Mouse (Mus musculus): ENCODE measurements around the gene Cldn24.
"Not testable (repeated sequence)": the region's sequence is repeated elsewhere in the genome, so short reads cannot be mapped to it uniquely, and the experiment has no call there.

Cldn24 gene

DNA sequence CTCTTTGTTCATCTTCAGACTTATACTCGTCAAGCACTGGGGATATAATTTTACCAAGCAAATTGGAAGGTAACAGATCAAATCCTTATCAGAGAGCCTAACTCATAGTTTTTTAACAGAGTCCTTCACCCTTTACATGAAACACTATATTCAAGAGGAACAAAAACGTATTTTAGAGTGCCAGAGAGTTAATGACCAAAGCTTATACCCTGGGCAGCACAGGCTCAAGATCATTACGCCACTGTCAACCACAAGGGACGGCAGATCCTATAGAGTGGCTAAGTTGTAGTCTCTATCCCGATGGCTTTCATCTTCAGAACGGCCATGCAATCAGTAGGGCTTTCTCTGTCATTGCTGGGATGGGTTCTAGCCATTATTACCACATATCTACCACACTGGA is at the start of gene Cldn24:
Cldn24 (plus strand) TSS at position 301 of the 400 bp plus-strand sequence.
- no peak for DNase-seq (ENCODE audit: low spot score)

DNA sequence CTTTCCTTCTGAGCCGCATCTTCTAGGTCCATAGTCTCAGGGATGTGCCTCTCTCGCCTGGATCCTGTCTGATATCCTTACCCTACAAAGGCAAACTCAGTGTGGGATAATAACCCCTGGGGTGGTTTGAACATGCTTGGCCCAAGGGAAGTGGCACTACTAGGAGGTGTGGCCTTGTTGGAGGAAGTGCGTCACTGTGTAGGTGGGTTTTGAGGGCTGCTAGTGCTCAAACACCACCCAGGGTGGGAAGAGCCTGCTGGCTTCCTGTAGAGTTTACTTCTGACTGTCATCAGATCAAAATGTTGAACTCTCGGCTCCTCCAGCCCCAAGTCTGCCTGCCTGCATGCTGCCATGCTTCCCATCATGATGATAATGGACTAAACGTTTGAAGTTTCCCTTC is 49.0 kb upstream of the Cldn24 start:
- no peak for DNase-seq (ENCODE audit: low spot score)

DNA sequence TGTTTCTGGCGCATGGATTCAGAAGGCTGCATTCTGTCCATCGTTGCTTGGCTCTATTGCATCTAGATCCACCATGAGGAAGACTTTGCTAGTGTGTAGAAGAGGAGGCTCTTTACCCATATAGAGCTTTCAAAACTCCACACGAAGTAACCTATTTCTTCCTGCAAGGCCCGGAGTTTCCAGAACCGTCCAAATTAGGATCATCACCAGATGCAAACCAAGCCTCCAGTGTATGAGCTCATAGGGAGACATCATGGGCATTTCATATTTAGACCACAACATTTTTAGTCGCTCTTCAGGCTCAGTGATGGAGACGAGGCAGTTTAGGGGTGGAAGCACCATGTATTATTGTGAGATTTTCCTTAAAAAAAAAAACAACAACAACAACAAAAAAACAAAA is 44.5 kb upstream of the Cldn24 start:
- no peak for DNase-seq (ENCODE audit: low spot score)

DNA sequence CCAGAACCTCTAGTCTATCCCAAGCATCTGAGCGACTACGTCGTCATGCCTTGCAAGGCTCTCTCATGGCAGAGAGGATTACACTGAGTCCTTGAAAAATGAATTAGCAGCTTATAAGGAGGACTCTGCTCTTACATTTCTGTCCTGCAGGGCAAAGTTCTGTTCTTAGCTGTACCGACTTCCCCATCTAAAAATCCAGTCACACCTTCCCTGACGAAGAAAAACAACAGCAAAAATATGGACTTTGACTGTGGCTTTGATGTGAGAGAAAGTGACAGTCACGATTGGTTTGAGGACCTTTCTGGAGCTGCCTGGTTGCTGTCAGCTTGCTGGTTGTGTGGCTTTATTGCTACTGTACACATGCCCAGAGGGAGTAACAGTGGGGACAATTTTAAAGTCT is 42.4 kb upstream of the Cldn24 start:
- no peak for DNase-seq (ENCODE audit: low spot score)

DNA sequence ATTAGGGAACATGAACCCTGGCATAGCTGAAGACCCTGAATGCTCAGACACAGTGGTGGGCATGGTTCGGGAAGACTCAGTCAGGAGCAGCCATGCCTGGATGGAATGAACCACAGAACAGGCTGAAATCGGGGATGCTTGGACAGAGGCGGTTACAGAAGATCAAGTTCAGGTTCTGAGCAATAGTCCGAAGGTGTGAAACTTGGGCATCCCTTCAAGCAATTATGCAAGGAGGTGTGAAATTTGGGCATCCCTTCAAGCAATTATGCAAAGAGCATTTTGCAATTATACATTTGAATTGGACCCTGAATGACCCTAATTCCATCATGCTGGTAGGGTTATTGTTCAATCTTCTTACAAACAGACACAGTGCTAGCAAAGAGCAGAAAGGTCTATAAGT is 40.1 kb upstream of the Cldn24 start:
- DNase-seq (ENCODE audit: low spot score) = no peak

DNA sequence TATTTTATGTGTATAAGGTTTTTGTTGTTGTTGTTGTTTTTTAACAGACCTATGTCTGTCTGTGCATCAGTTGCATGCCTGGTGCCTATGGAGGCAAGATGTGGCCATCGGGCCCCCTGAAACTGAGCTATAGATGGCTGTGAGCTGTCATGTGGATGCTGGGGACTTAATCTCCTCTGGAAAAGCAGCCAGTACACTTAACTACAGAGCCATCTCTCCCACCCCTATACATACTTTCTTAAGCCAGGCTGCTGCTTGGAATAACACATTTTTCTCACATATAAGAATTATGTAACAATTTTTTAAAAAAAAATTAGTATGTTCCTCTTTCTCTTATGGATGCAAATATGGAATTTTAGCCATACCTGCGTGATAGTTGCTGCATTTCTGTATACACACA is 38.4 kb upstream of the Cldn24 start:
- DNase-seq (ENCODE audit: low spot score) = no peak

DNA sequence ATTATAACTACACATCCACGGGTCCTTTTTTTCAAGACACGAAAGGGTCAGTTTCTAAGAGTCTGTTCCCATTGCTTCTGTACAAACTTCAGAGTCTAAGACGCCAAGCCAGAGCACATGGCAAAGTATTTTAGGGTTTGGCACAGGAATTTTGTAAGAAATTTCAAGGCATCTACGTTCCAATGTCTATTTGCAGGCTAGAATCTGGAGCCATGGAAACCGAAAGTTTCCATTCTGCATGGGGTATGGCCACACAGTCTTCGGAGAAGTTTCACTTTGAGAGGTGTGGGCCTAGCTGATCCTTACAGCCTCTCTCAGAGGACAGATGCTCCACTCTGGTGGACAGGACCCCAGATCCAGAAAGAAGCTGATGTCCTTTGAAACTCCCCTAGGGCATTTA is 38.0 kb upstream of the Cldn24 start:
- no peak for DNase-seq (ENCODE audit: low spot score)

DNA sequence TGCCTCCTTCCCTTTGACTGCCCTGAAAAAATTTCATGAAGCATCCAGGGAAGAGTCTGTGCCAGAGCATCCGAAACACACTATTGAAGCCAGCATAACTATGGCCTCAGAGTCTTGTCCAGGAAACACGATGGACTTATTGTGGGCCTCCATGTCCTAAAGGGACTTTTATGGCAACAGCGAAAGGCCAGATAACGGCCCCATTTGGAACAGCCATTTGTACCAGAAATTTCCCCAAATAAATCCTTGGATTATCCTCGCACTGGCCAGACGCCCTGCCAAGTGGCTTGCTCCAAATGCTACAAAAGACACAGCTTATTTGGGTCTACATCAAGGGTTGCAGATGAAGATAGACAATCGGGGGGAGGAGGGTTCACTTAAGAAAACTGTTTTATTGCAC is 37.5 kb upstream of the Cldn24 start:
- no peak for DNase-seq (ENCODE audit: low spot score)

DNA sequence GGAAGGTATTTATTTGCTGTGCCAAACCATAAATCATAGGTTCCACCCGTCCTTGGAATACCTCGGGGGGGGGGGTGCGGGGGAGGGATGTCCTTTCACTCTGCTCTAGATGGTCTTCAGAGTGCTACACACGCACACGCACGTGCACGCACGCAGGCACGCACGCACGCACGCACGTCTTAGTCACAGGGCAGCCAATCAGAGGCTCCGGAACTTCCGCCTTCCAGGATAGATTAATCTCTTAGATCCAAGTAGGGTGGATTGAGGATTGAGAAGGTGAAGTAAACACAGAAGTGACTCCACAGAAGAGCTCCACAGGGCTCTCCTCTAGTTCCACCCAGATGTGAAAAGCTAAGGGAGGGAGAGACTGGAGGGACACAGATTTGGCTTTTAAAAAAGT is 35.6 kb upstream of the Cldn24 start:
- DNase-seq (ENCODE audit: low spot score) = no peak

DNA sequence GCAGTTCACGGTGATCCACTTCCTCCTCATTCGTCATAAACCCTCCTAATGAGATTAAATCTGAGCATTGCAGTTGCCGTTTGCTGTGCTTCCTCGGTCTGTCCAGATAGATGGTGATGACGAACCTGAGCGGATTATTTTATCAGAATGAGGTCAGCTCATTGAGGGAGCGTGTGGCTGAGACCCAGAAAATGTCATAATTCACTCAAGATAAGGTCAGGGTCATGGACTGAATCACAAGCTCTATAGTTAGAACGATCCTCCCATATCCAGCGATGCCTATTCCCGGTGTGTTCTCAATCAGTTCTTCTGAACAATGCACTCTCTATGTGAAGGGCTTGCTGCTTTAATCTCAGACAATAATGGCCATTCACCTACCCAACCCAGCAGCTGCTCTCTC is 34.2 kb upstream of the Cldn24 start:
- no peak for DNase-seq (ENCODE audit: low spot score)

DNA sequence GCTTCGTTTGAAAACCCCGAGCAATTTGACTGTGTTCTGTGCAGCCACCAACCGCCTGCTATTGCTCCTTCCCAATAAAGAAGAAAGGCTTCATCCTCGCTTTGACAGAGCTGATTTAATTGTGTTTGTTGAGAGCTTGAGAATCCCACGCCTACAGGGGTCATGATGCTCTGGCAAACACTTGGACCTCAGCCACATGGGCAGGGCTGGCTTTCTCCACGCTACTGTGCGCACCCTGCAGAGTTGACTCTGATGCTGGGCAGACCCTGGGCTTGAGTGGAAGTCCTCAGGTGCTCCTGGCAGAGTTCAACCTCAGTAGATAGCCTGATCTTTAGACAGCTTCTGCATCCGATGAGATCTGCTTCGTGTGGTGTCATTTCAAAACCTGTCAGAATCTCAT is 30.0 kb upstream of the Cldn24 start:
- DNase-seq (ENCODE audit: low spot score) = no peak

DNA sequence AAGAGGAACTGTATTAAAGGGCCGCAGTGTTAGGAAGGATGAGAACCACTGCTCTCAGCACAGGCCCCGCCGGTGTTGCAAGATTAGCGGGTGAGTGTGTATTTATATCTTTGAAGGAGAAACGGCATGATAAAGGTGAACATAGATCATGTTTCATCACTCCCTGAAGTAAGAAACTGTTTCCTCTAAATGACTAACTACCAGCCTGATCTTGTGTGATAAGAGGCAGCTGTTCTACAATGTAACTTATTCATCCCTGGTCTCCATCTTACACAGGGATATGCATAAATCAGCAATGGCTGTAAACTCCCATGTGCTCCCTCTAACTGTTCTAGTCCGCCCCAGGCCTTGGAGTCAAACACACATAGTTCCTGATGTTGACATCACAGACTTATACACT is 22.5 kb upstream of the Cldn24 start:
- no peak for DNase-seq (ENCODE audit: low spot score)

DNA sequence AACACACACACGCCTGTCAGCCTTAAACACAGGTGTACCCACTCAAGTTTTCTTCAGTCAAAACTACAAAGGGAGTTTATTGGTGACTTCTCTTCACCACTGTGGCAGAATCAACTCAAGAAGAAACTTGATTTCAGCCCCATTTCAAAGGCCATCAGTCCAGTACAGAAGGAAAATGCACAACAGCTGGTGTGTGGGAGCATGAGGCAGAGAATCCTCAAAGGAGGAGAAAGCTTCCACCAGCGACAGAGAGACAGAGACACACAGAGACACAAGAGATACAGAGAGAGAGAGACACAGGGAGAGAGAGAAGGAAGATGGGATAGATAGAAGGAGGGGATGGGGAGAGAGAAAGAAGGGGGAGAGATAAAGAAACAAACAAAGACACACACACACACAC is 19.6 kb upstream of the Cldn24 start:
- no peak for DNase-seq (ENCODE audit: low spot score)

DNA sequence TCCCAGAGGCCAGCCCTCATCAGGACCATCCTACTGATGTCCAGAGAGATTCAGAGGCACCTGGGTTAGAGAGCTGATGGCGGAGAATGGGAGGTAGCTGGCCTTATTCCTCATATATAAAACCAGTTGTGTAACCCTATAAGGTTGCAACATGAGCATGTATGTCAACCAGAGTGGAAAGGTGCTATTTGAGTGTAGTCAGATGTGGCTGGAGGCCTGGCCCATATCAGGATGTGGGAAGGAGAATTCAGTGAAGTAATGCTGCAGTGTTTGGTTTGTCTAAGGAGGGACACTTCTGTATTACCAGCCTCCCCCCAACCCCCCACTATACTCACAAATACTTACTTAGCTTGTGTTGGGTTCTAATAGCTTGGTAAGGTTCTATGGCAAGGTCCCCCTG is 17.7 kb upstream of the Cldn24 start:
- no peak for DNase-seq (ENCODE audit: low spot score)

DNA sequence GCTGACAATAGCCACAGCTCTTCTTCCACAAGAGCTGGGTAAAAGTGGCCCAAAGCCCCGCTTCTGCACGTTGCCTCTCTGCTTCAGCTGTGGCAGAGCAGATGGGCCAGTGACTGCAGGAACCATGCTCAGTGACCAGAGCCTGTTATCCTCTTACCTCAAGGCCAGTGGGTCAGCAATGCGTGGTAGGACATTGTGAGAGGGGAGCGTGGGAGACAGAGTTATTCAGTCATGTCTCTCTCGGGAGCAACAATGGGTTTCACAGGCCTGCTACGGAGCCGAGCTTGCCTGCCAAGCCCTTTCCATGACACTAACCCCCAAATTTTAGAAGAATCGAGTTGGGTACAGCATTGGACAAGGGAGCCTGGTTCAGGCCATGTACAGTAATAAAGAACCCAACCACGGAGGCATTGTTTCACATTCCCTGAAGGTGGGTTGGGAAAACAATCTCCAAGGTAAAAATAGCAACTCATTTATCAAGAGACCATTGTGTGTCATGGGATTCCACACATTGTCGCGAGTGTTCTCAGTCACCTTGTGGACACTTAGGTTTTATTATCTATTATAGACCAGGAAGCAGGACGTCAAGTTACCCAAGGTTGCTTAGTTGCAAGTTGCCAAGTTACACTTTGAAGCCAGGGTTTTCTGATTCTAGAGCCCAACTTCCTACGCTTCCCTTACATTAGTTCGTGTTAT is 11.8 kb upstream of the Cldn24 start:
- DNase-seq (ENCODE audit: low spot score) = no peak

DNA sequence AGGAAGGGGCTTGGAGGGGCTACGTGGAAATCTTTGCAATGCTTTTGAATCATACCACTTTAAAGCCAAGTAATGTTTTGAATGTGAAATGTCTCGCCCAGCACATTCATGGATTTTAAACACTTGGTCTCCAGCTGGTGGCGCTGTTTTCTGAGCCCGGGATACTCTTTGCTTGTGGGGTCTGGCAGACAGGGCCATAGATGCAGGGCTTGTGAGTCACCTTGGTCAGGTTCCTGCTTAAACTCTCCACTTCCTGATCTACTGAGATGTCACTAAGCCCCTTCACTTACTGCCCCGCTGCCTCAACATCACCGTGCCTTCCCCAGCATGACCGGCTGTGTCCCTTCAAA is 11.3 kb upstream of the Cldn24 start:
- no peak for DNase-seq (ENCODE audit: low spot score)

DNA sequence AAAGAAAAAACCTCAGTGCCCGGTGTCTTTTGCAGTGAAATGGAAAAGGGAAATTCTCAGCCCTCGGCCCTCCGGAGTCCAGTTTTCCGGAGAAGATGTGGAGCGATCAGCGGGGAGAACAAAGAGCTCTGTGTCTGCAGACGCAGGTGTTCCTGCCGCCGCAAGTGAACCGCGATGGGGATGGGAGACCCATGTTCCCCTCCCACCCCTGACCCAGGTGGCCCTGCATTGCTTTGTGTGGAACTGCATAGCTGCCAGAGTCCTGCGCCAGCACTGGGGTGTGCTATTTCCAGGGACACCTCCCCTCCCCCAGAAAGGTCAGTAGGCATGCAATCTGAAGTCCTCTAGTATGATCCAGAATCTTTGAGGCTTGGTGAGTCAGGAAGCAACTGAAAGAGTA is 10.7 kb upstream of the Cldn24 start:
- DNase-seq (ENCODE audit: low spot score) = no peak

DNA sequence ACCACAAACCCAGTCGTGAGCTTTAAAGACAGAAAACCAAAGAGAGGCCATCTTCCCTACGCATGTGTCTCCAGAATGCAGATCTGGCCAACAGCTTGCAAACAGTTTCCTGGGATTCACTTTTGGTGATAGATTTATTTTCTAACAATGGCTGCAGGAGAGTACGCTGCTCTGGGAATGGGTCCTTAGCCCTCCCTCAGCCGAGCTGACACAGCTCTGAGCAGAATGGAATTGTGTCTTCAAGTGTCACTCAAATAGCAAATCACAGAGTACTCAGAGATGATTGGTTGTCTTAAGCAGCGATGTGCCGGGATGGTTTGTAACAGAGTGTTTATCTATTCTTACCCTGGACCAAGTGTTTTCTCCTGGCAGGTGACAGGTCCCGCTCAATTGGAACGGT is 2.9 kb upstream of the Cldn24 start:
- no peak for DNase-seq (ENCODE audit: low spot score)

DNA sequence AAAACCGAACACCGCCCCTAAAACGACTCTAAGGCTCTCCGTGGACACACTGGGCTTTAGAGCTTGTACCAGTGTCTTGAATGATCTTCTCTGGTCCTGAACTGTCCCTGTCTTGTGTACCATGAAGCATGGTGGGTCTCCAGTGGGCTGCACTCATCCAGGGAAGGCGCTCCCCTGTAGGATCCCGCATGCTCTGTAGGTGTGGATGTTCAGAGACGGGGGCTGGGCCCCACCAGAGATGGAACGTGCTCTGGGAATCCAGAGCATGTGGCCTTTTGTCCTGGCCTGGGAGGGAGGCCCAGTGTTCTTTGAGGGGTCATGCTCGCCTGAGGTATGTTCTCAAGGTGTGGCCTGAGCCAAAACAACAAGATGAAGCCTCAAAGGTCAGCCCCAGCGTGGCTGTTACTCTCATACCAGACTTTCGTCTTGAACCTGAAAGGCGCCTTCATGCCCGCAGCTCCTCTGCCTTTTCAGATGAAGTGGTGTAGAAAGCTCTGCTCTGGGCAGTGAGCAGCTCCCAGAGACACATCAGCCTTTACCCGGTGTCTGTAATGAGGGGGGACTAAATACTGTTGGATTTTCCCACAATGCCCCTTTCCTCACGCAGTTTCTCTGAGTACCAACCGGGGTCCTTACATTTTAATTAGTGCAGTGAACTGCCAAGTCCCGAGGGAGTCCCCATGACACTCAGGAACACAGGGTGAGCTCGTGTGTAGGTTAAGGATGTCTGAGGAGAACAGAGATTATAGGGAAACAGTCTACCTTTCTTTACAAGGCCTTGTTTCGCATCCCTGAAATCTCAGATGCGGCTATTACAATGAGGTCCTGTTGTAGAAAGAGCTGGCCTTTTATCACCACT is 800 bp upstream of the Cldn24 start:
- DNase-seq (ENCODE audit: low spot score) = no peak

DNA sequence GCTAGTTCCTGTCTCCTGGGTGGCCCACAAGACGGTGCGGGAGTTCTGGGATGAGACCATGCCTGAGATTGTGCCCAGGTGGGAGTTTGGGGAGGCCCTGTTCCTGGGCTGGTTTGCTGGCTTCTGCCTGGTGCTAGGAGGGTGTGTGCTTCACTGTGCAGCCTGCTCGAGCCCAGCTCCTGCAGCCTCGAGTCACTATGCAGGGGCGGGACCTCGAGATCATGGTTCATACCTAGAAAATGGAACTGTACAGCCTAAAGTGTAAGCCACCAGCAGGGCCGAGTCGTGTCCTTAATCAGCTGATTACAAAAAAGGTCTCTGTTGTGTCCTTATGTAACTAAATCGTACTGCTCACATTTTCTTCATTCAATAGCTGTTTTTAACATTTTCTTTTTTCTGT is 598 bp downstream of the Cldn24 start:
- DNase-seq (ENCODE audit: low spot score) = not testable (repeated sequence)

DNA sequence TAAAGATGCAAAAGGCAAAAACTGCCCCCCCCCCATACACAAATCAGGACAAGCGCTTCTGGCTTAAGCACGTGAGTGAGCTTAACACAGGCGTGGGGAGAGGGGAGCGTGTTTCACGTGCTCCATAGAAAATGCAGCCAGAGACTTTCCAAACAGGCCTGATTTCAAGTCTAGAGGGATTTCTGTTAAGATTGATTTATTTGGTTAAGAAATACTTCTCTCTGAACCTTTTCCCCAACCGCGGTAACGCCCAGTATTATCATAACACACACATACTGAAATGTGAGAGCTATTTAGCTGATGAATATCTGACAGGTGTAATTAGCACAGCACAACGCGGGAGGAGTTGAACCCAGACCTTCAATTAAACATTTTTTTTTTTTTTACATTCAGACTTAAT is 1.8 kb downstream of the Cldn24 start:
- DNase-seq (ENCODE audit: low spot score) = no peak

DNA sequence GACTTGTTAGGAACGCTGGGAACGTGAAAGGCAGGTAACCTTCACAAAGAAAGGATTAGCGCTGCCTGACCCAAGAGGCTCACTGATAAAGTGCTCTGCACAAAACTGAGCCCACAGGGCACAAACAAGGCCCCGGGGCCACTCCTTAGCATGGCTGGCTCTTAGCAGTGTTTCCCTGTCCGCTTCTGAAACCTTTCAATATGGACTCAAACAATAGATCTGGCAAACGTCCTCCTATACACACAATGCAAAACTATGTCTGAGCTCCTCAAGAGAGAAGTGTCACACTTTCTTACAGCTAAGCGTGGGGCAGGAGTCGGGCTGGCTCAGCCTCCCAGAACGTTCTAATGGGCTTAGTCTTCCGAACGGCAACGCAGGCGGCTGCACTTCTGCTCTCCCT is 2.2 kb downstream of the Cldn24 start, which contains the start of gene Cldn22:
Cldn22 (plus strand) TSS at position 301 of the 400 bp plus-strand sequence.
- DNase-seq (ENCODE audit: low spot score) = no peak

DNA sequence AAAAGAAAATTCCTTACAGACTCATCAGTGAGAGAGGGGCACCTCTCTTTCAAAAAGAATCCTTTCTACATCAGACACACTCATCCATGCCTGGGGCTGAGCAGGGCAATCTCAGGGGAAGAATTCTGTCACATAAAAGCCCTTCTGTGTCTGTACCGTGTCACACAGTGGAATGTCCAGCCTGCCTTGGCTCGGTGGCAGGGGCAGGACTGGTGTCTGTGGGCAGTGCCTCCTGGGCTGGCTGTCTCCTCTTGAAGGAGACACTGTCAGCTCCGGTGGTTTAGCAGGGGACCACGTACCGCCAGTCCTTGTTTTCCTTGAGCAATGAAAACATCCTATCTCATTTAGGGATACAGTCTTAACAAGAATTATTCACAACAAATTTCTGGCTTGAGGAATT is 3.7 kb downstream of the Cldn24 start:
- no peak for DNase-seq (ENCODE audit: low spot score)

DNA sequence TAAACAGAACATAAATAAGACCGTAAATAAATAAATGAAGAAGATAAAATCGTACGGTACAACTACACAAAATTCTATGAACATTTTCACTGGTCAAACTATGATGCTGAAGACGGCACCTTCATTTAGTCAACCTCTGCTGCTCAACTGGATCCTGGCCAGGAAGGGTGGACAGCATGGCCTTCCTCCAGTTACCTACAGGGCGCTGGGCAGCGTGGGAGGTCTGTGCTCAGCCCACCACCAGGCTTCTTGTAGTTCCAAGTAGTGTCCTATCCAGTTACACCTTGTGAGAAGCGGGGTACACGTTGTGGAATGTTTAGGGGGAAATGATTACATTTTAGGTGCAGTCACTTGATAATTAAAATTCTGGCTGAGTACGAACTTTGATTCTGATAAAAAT is 5.0 kb downstream of the Cldn24 start:
- no peak for DNase-seq (ENCODE audit: low spot score)

Measured in ovary, postnatal 14 days (tissue).